Mouse (Mus musculus) olfactory bulb, adult 2 months (tissue): ENCODE data around the gene Uap1.

ENCODE experiments used
- CTCF ChIP-seq: fragments of 200-500 bp; IDR thresholded peaks from 2 replicates; pipeline ENCODE4 v1.5.1; 2012; ENCODE audit warnings: low read depth, mild to moderate bottlenecking, low read length, moderate library complexity; ENCODE audit not compliant: insufficient read depth
- POLR2A ChIP-seq: fragments of 200-500 bp; IDR thresholded peaks from 2 replicates; pipeline ENCODE4 v1.6.1; 2012; ENCODE audit warnings: mild to moderate bottlenecking, low read depth, low read length, moderate library complexity; ENCODE audit not compliant: insufficient read depth

DNA sequence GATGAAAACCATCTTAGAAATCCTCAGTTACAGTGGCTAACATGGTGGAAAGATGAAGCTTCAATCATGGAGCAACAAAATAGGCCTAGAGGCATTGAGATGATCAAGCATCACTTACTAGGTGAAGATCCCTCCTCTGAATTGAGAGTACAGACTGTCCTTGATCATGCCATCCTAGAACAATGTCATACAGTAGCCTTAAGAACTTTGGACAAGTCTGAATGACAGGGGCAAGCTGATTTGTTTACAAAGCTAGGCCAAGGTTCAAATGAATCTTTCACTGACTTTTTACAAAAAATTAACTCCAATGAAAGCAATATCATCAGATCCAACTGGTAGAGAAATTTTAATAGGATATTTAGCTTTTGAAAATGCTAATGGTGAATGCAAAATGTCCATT lies 45.6 kb upstream of the Uap1 start:
- TF ChIP-seq CTCF (no peak), POLR2A (no peak)
